8 mouse cellular contexts compared by ENCODE assay signal in the genomic region with DNA sequence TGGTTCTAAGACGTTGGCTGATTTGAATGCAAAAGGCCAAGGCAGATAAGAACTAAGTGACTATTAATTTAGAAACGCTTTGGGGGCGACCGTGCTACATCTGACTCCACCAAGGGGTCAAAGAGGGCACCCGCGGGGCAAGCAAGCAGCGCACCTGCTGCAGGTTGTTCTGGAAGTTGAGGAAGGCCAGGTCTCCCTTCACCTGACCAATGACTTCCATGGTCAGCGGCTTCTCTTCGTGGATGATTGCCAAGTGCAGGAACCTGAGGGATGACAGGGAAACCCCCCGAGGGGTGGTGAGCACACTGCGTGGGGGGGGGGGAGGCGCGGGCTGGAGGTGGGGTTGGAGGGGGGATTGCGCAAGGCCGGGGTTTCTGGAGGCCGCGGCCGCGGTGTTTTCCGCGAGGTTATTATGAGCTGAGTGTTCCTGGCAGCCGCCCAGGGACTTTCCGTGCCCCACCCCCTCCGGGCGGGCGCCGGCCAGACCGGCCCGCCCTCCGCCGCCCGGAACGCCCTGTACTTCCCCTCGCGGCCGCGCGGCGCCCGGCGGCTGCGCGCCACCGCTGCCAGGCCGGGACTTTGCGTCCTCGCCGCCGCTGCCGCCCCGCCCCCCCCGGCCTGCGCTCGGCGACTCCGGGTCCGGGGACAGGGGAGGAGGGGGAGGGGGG. TPM values are rescaled to one million over a fixed set of nuclear protein-coding genes. Genes with fewer than 3 reads are reported as not detected.
A peak's percentile ranks its signal among the peaks of the same experiment; 100 is the strongest.
DNase-seq lines count a peak whose midpoint lies in the region; ATAC-seq and TF ChIP-seq lines count a peak whose summit lies in the region.

No protein-coding gene starts in this region.

- H3K36me3 ChIP-seq in ES-Bruce4 (ENCODE audit: control insufficient read depth, insufficient read depth, low read length, poor library complexity, severe bottlenecking) = peaks cover 24% of the 10 kb centered on the region
- peaks cover 29% of the 10 kb centered on the region for H3K36me3 ChIP-seq in forebrain, embryonic 13.5 days (ENCODE audit: poor library complexity, severe bottlenecking)
- H3K36me3 ChIP-seq in liver, postnatal 0 days (replicated peaks; ENCODE audit: insufficient read depth, low read length) = peaks cover 41% of the 10 kb centered on the region
- H3K36me3 ChIP-seq in neural tube, embryonic 13.5 days = peaks cover 39% of the 10 kb centered on the region
- H3K36me3 ChIP-seq in testis, adult 2 months (ENCODE audit: control insufficient read depth, insufficient read depth, low read length) = no peaks in the 10 kb centered on the region

- H3K27me3 ChIP-seq in ES-Bruce4 (ENCODE audit: control insufficient read depth, insufficient read depth, low read length, poor library complexity, severe bottlenecking) = no peaks in the 10 kb centered on the region
- no peaks in the 10 kb centered on the region for H3K27me3 ChIP-seq in forebrain, embryonic 13.5 days
- H3K27me3 ChIP-seq in liver, postnatal 0 days (ENCODE audit: insufficient read depth, low read length) = peaks cover 10% of the 10 kb centered on the region; the same call in 1 of the 2 replicates
- H3K27me3 ChIP-seq in neural tube, embryonic 13.5 days = no peaks in the 10 kb centered on the region
- H3K27me3 ChIP-seq in testis, adult 2 months (ENCODE audit: control insufficient read depth, insufficient read depth, low read length) = no peaks in the 10 kb centered on the region; the same call in 1 of the 2 replicates

- TF ChIP-seq EP300 in ES-Bruce4 (IDR thresholded peaks at IDR 0.05; ENCODE audit: insufficient read depth, low read depth, low read length) = no peak
- peak; percentile 50; the same call in 1 of the 2 replicates for TF ChIP-seq EP300 in liver, postnatal 0 days (IDR thresholded peaks at IDR 0.05; ENCODE audit: low read depth)

- ATAC-seq in cerebellum, adult (ENCODE audit: insufficient number of reproducible peaks, low FRiP score, low TSS enrichment) = peak; percentile 46
- peak; percentile 83 for ATAC-seq in forebrain, embryonic 13.5 days
- peak; percentile 86 for ATAC-seq in liver, postnatal 0 days
- ATAC-seq in neural tube, embryonic 13.5 days (ENCODE audit: low read depth) = peak; percentile 88

- intact Hi-C loops in heart, postnatal 10 days (cut with DNase I) = loop anchor here (1.0 kb wide), 2 partner anchors 45 to 93 kb away; no protein-coding TSS in a partner anchor

- TF ChIP-seq POLR2A in ES-Bruce4 (IDR thresholded peaks at IDR 0.05; ENCODE audit: insufficient read depth, low read length) = no peak
- TF ChIP-seq POLR2A in testis, adult 2 months (IDR thresholded peaks at IDR 0.05; ENCODE audit: control insufficient read depth, low read depth, low read length) = no peak

- no peaks in the 10 kb centered on the region for H3K9me3 ChIP-seq in ES-Bruce4 (replicated peaks; ENCODE audit: control insufficient read depth, insufficient read depth, low read length, poor library complexity, severe bottlenecking)
- no peaks in the 10 kb centered on the region for H3K9me3 ChIP-seq in forebrain, embryonic 13.5 days (replicated peaks)
- no peaks in the 10 kb centered on the region for H3K9me3 ChIP-seq in liver, postnatal 0 days (ENCODE audit: low read length)
- H3K9me3 ChIP-seq in neural tube, embryonic 13.5 days = no peaks in the 10 kb centered on the region

- peak overlapping the region; percentile 81 for H3K4me2 ChIP-seq in forebrain, embryonic 13.5 days
- peak overlapping the region; percentile 95 for H3K4me2 ChIP-seq in liver, postnatal 0 days (ENCODE audit: low read depth, low read length)
- H3K4me2 ChIP-seq in neural tube, embryonic 13.5 days = peak overlapping the region; percentile 87

- peak overlapping the region; percentile 9; the same call in 1 of the 2 replicates for H3K27ac ChIP-seq in ES-Bruce4 (ENCODE audit: insufficient read depth, low read length)
- peak overlapping the region; percentile 99 for H3K27ac ChIP-seq in forebrain, embryonic 13.5 days
- peak overlapping the region; percentile 100 for H3K27ac ChIP-seq in liver, postnatal 0 days (ENCODE audit: low read depth)
- H3K27ac ChIP-seq in neural tube, embryonic 13.5 days (replicated peaks) = peak overlapping the region; percentile 99
- peak overlapping the region; percentile 1; the same call in 1 of the 2 replicates for H3K27ac ChIP-seq in testis, adult 2 months (ENCODE audit: control insufficient read depth, insufficient read depth, low read depth, low read length)

- DNase-seq in heart, postnatal 10 days = peak; percentile 98
- DNase-seq in layer of hippocampus, adult 11-12 months (ENCODE audit: low spot score) = peak; percentile 94
- peak; percentile 98 for DNase-seq in liver, postnatal 0 days

- no peak for TF ChIP-seq CTCF in ES-Bruce4 (IDR thresholded peaks at IDR 0.05; ENCODE audit: low read depth, low read length)
- TF ChIP-seq CTCF in liver, postnatal 0 days (IDR thresholded peaks at IDR 0.05; ENCODE audit: low read depth) = no peak
- no peak for TF ChIP-seq CTCF in testis, adult 2 months (IDR thresholded peaks at IDR 0.05; ENCODE audit: control insufficient read depth, insufficient read depth, insufficient replicate concordance, low read depth, low read length)

- peak overlapping the region; percentile 91 for H3K4me3 ChIP-seq in ES-Bruce4 (ENCODE audit: low read depth, low read length)
- H3K4me3 ChIP-seq in forebrain, embryonic 13.5 days = peak overlapping the region; percentile 76
- H3K4me3 ChIP-seq in liver, postnatal 0 days (ENCODE audit: low read depth, low read length) = peak overlapping the region; percentile 99
- H3K4me3 ChIP-seq in neural tube, embryonic 13.5 days = peak overlapping the region; percentile 88
- H3K4me3 ChIP-seq in testis, adult 2 months (ENCODE audit: control insufficient read depth, low read depth, low read length) = peak overlapping the region; percentile 96

- H3K9ac ChIP-seq in ES-Bruce4 (ENCODE audit: low read depth, poor library complexity, severe bottlenecking) = peak overlapping the region; percentile 95
- peak overlapping the region; percentile 87 for H3K9ac ChIP-seq in forebrain, embryonic 13.5 days
- H3K9ac ChIP-seq in liver, postnatal 0 days (replicated peaks) = peak overlapping the region; percentile 99
- peak overlapping the region; percentile 97 for H3K9ac ChIP-seq in neural tube, embryonic 13.5 days

- H3K4me1 ChIP-seq in ES-Bruce4 (ENCODE audit: control insufficient read depth, insufficient read depth, low read length) = peaks cover 8% of the 10 kb centered on the region
- peaks cover 24% of the 10 kb centered on the region for H3K4me1 ChIP-seq in forebrain, embryonic 13.5 days
- H3K4me1 ChIP-seq in liver, postnatal 0 days (ENCODE audit: insufficient read depth) = peaks cover 35% of the 10 kb centered on the region
- H3K4me1 ChIP-seq in neural tube, embryonic 13.5 days (replicated peaks) = peaks cover 37% of the 10 kb centered on the region
- peaks cover 9% of the 10 kb centered on the region for H3K4me1 ChIP-seq in testis, adult 2 months (ENCODE audit: control insufficient read depth, insufficient read depth, low read length)

- under 1% methylated on average over 30 of the region's 57 CpGs for WGBS in forebrain, embryonic 13.5 days
- WGBS in liver, postnatal 0 days (ENCODE audit: insufficient replicate concordance) = 1% methylated on average over 22 of the region's 57 CpGs
- WGBS in neural tube, embryonic 13.5 days = 2% methylated on average over 45 of the region's 57 CpGs

RNA-seq across cellular contexts. Expression of gene Nfkbia, which starts 0.8 kb away (rescaled TPM):
- 40.9 and 45.3 TPM in 2 replicates for polyA plus RNA-seq in ES-Bruce4 (2011; ENCODE audit: insufficient read depth, insufficient read length, low read depth, missing spikeins)
- polyA plus RNA-seq in forebrain, embryonic 13.5 days (2015; fragmentation: Nextera tagmentation; extraction: Ambion mirVana) = 46.4 and 47.0 TPM in 2 replicates
- total RNA-seq in heart, postnatal 10 days (2021) = 10 to 100 TPM; 45.7 to 65.3 TPM
- polyA plus RNA-seq in liver, postnatal 0 days (2015; fragmentation: Nextera tagmentation; extraction: Ambion mirVana) = 27.9 and 38.5 TPM in 2 replicates
- 51.4 and 53.3 TPM in 2 replicates for polyA plus RNA-seq in neural tube, embryonic 13.5 days (2015; fragmentation: Nextera tagmentation; extraction: Ambion mirVana)
- 24.4 and 31.2 TPM in 2 replicates for polyA plus RNA-seq in testis, adult 2 months (2012; rRNA removed)

Comparison
In these comparisons a context has a peak if more than half of its experiments do, and no peak if none do; other contexts are left out.
1. Peak in every context shown above with its lines: DNase-seq, ATAC-seq, H3K4me3 ChIP-seq and H3K27ac ChIP-seq.
2. H3K27ac ChIP-seq: peak in every context shown above with its lines; median percentile 100 in liver, postnatal 0 days; 99 in forebrain, embryonic 13.5 days; 99 in neural tube, embryonic 13.5 days; 9 in ES-Bruce4; 1 in testis, adult 2 months.